Mouse (Mus musculus) liver, embryonic 14.5 days (tissue): ENCODE measurements around the gene Olfr1110.

Experiments used
- CTCF ChIP-seq: IDR thresholded peaks from 2 replicates; pipeline ENCODE4 v1.5.1; 2016; ENCODE audit warnings: antibody characterized with exemption, low read depth, control low read depth
- EP300 ChIP-seq: IDR thresholded peaks from 2 replicates; pipeline ENCODE4 v1.6.1; 2016; ENCODE audit warnings: antibody characterized with exemption, low read depth

- TF ChIP-seq CTCF (no peak), EP300 (no peak)
These were observed at the start of gene Olfr1110 for GRCm38 (mm10) chr2:87140200-87140599.
